Mouse (Mus musculus): Measurements from ENCODE around the gene Acot11.

DNA sequence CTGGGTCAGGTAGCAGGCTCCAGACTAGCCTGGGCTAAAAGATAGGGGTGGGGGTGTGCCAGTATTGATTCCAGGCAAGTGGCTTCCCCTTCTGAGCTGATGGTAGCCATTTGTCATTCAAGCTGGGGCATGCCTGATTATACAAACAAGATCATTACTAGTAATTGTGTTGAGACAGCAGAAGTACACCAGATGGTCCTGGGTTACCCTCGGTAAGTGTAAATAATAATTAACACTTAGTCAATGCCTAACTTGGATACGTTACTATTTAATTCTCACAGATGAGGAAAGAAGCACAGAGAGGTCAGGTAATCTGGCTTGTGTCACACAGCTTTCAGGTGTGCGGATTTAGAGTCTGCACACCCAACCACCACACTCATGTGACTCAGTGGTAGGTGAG is 66.9 kb downstream of the Acot11 start:
- TF ChIP-seq CTCF (IDR thresholded peaks at IDR 0.05; ENCODE audit: low read depth) = no peak
- no peak for TF ChIP-seq EP300 (optimal IDR thresholded peaks at IDR 0.05)
